Comparison of ENCODE assay signal across 10 mouse cellular contexts in the genomic region with DNA sequence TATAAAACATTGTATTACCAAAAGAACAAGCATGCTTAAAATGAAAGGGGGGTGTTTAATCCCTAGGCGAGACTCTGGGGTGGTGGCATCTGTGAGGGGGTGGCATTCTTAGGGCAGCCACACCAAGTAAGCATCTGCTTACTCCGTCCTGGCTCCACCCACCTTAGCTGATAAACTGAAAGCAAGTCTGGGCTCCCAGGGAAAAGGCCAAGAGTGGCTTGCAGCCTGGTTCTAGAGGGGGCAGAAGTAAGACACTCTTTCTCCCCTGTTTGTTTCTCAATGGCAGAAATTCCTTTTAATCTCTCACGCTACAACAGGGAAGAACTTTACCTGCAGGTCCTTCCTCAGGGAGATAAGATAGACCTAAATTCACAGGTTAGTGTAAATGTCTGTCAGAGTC. TPM values are rescaled to one million over a fixed set of nuclear protein-coding genes. Genes with fewer than 3 reads are reported as not detected.
DNase-seq lines count a peak whose midpoint lies in the region; ATAC-seq and TF ChIP-seq lines count a peak whose summit lies in the region.
"Had no signal": no experiment of that assay in that cellular context is flagged by ENCODE, and none has a peak within 500 bp of the region (broad histone marks: within the 10 kb centered on the region; RNA-seq: fewer than 3 reads in every experiment).

No protein-coding gene starts in this region.

- H3K27me3 ChIP-seq in G1E (ENCODE audit: insufficient read depth, low read length), result peaks cover 12% of the 10 kb centered on the region

- TF ChIP-seq CTCF in G1E (IDR thresholded peaks at IDR 0.05; ENCODE audit: low read depth, low read length), result no peak

- no peaks in the 10 kb centered on the region for H3K36me3 ChIP-seq in G1E (replicated peaks)

- H3K4me1 ChIP-seq in G1E (ENCODE audit: insufficient read depth, low read depth, low read length), result peaks cover 11% of the 10 kb centered on the region

- H3K4me3 ChIP-seq in G1E (ENCODE audit: low read depth, low read length), result no peak overlapping the region

- ATAC-seq in G1E (ENCODE audit: extremely low read depth, insufficient number of reproducible peaks, low FRiP score, poor library complexity, severe bottlenecking), result peak; percentile 45; the same call in 1 of the 2 replicates
- ATAC-seq in megakaryocyte progenitor cell, adult 5-6 weeks (replicated peaks; ENCODE audit: poor library complexity), result peak; percentile 90

- DNase-seq in layer of hippocampus, adult 9-11 months, result peak; percentile 29
- DNase-seq in layer of hippocampus, adult 9-10 months (ENCODE audit: low spot score), result no peak
- DNase-seq in G1E (ENCODE audit: low spot score), result peak; percentile 6
- DNase-seq in c-Kit-positive CD71-positive TER-119-positive erythroid progenitor cells, embryonic 14.5 days (ENCODE audit: low spot score), result peak; percentile 36
- DNase-seq in B cell, adult 2 months, result no peak
- no peak for DNase-seq in frontal cortex, postnatal 25 days (ENCODE audit: low spot score in 2 of 2)
- DNase-seq in embryo, embryonic 10.5 days (ENCODE audit: low spot score), result no peak
- DNase-seq: lung, postnatal 36 days; right cerebral cortex, postnatal 4 days had no signal

- no peaks in the 10 kb centered on the region for H3K9me3 ChIP-seq in G1E (replicated peaks)

RNA-seq across cellular contexts. Expression of a gene that starts 38.9 kb away (rescaled TPM):
- total RNA-seq in G1E (2014; fragmentation: Nextera tagmentation) (53.6 and 55.3 TPM in 2 replicates), G1E (2017) (23.3 and 24.4 TPM in 2 replicates)
- polyA plus RNA-seq in G1E (2012), result 1.4 TPM in 2 replicates
- 30.1 and 32.3 TPM in 2 replicates for total RNA-seq in megakaryocyte progenitor cell, adult 5-6 weeks (2015)
- 18.8 and 20.9 TPM in 2 replicates for total RNA-seq in megakaryocyte progenitor cell, adult 5-6 weeks (2017)

Comparison
In these comparisons a context has a peak if more than half of its experiments do, and no peak if none do; other contexts are left out.
1. DNase-seq: peak in layer of hippocampus, adult 9-11 months (single experiment), G1E (single experiment) and c-Kit-positive CD71-positive TER-119-positive erythroid progenitor cells, embryonic 14.5 days (single experiment); none in layer of hippocampus, adult 9-10 months (single experiment), B cell, adult 2 months (0 of 2), frontal cortex, postnatal 25 days (0 of 2) and embryo, embryonic 10.5 days (single experiment).